Mouse (Mus musculus) midbrain, embryonic 15.5 days (tissue): ENCODE data around the gene Tpx2. TPM values are rescaled to one million over a fixed set of nuclear protein-coding genes. Genes with fewer than 3 reads are reported as not detected.

Source experiments
- ATAC-seq: fragments of 200-750 bp; cut with Nextera tagmentation; replicated peaks from 2 replicates; pipeline ENCODE4 v1.8.0; 2017; ENCODE audit warnings: moderate TSS enrichment
- H3K27ac ChIP-seq: fragments of 300-500 bp; sonication (generic); 2 replicates; pipeline ENCODE4 v1.5.1; 2015; ENCODE audit warnings: mild to moderate bottlenecking, inconsistent platforms
- H3K27me3 ChIP-seq: fragments of 300-500 bp; sonication (generic); replicated peaks from 2 replicates; pipeline ENCODE4 v1.6.1; 2015; ENCODE audit warnings: inconsistent platforms
- H3K36me3 ChIP-seq: fragments of 300-500 bp; sonication (generic); replicated peaks from 2 replicates; pipeline ENCODE4 v1.6.1; 2015; ENCODE audit warnings: inconsistent platforms
- H3K4me1 ChIP-seq: fragments of 300-500 bp; sonication (generic); 2 replicates; pipeline ENCODE4 v1.6.1; 2015; ENCODE audit warnings: inconsistent platforms
- H3K4me2 ChIP-seq: fragments of 300-500 bp; sonication (generic); 2 replicates; pipeline ENCODE4 v1.6.1; 2015; ENCODE audit warnings: inconsistent platforms, mild to moderate bottlenecking, moderate library complexity
- H3K4me3 ChIP-seq: fragments of 300-500 bp; sonication (generic); 2 replicates; pipeline ENCODE4 v1.5.1; 2015; ENCODE audit warnings: mild to moderate bottlenecking, inconsistent platforms
- H3K9ac ChIP-seq: fragments of 300-500 bp; sonication (generic); 2 replicates; pipeline ENCODE4 v1.6.1; 2015; ENCODE audit warnings: mild to moderate bottlenecking, inconsistent platforms
- H3K9me3 ChIP-seq: fragments of 300-500 bp; sonication (generic); 2 replicates; pipeline ENCODE4 v1.6.1; 2016; ENCODE audit warnings: inconsistent platforms
- WGBS: fragments of 180-500 bp; shearing (Covaris S2); methylation state at CpG from one replicate; pipeline ENCODE4 v1.1.7; 2015; ENCODE audit warnings: mixed read lengths; 5-methylcytosine and 5-hydroxymethylcytosine counted together
- polyA plus RNA-seq: library from polyadenylated mRNA; unstranded; fragments of >200 nt; fragmentation: Nextera tagmentation; extraction: Ambion mirVana; gene quantifications from 2 replicates; pipeline ENCODE4 v1.2.1, GENCODE M21; 2015

The Tpx2 gene
- 12.9 and 14.6 TPM in 2 replicates for polyA plus RNA-seq

DNA sequence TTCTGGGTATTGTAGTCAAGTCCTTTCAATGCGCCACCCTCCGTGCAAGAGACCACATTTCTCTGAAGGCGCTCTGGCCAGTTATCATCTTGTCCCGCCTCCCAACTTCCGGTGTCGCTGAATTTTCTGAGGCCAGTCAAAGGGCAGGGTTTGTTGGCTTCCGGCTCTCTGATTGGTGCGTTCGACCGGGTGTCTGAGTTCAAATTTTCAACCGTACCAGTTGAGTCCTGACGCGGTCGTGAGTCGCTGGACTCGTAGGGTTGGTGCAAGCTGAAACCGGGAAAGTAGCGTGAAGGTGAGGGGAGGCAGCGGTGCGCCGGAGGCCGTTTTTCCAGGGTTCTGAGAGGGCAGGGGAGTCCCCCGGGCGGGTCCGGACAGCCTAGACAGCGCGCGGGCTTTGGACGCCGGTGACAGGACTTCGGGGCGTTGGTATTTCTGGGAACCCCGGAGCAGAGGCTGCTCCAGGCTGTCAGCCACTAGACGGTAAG lies at the start of gene Tpx2:
Gene Tpx2, plus strand, starts transcription at position 150 of the 488 bp plus-strand sequence.
- under 1% methylated on average over 34 of the region's 34 CpGs for WGBS

GRCm38 (mm10) chr2:152799954-152800761 lies 47.6 kb upstream of the Tpx2 start:
- H3K4me1 ChIP-seq: peaks cover 12% of the 10 kb centered on the region
- no peak for ATAC-seq
- WGBS: 87% methylated on average over 7 of the region's 7 CpGs
- no peaks in the 10 kb centered on the region for H3K36me3 ChIP-seq
- no peak overlapping the region for H3K4me3 ChIP-seq
- no peak overlapping the region for H3K9ac ChIP-seq
- no peak overlapping the region for H3K4me2 ChIP-seq
- H3K27me3 ChIP-seq: no peaks in the 10 kb centered on the region
- H3K27ac ChIP-seq: no peak overlapping the region
- no peaks in the 10 kb centered on the region for H3K9me3 ChIP-seq

More for the DNA sequence above, at the start of gene Tpx2:
- no peak within 1 kb of the TSS; the same call in 1 of the 2 replicates for H3K27ac ChIP-seq
- peak; percentile 98 for ATAC-seq
- H3K4me2 ChIP-seq: peak within 1 kb of the TSS; percentile 79
- H3K9ac ChIP-seq: peak within 1 kb of the TSS; percentile 33
- no peaks in the 10 kb centered on the region for H3K27me3 ChIP-seq
- no peaks in the 10 kb centered on the region for H3K9me3 ChIP-seq
- no peaks in the 10 kb centered on the region for H3K36me3 ChIP-seq
- H3K4me1 ChIP-seq: peaks cover 7% of the 10 kb centered on the region
- peak within 1 kb of the TSS; percentile 66 for H3K4me3 ChIP-seq

DNA sequence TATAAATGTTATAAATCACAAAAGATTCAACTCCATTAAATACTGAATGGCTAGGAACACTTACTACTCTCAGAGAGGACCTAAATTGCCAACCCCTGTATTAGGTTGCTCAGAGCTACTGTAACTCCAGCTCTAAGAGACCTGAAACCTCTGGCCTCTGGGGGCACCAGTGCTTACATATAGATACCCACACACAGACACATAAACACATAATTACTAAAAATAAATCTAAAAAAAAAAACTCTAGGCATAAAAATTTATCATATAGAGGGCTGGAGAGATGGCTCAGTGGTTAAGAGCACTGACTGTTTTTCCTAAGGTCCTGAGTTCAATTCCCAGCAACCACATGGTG lies 47.0 kb upstream of the Tpx2 start:
- no peaks in the 10 kb centered on the region for H3K27me3 ChIP-seq
- H3K4me1 ChIP-seq: peaks cover 18% of the 10 kb centered on the region
- H3K36me3 ChIP-seq: no peaks in the 10 kb centered on the region
- H3K4me2 ChIP-seq: no peak overlapping the region
- H3K9ac ChIP-seq: no peak overlapping the region
- H3K9me3 ChIP-seq: no peaks in the 10 kb centered on the region
- no peak overlapping the region for H3K4me3 ChIP-seq
- no peak overlapping the region for H3K27ac ChIP-seq
- ATAC-seq: no peak

DNA sequence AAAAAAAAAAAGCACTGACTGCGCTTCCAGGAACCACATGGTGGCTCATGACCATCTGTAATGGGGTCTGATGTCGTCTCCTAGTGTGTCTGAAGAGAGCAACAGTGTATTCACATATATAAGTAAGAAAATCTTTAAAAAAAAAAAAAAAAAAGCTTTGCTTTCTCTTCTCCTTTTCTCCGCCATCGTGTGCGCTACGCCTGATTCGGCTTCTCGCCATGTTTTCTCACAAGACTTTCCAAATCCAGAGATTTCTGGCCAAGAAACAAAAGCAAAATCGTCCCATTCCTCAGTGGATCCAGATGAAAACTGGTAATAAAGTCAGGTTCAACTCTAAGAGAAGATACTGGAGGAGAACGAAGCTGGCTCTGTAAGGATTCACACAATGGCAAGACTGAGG lies 45.5 kb upstream of the Tpx2 start:
- ATAC-seq: no peak
- Histone ChIP-seq H3K27ac (no peak overlapping the region), H3K27me3 (no peaks in the 10 kb centered on the region), H3K36me3 (no peaks in the 10 kb centered on the region), H3K9me3 (no peaks in the 10 kb centered on the region), H3K4me3 (no peak overlapping the region), H3K4me1 (peaks cover 23% of the 10 kb centered on the region), H3K4me2 (no peak overlapping the region), H3K9ac (no peak overlapping the region)
- WGBS: 93% methylated on average over 10 of the region's 10 CpGs

DNA sequence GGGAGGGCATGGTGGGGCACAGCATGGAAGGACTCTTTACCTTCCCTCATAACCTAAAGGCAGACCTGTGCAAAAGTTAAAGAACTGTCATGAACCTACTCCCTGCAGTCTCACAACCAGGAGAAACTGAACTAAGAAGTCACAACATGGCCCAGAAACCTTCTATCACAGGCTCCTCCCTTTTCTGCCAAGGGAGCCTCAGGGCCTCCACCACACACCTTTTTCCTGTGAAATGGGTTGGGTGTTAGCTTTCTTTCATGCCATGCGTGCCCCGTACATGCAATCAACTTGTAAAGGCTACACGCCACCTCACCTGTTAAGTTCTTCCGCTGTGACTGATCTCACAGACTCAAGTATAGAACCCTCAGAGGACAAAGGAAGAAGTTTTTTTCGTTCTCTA lies 44.7 kb upstream of the Tpx2 start:
- 87% methylated on average over 5 of the region's 5 CpGs for WGBS
- ATAC-seq: no peak
- Histone ChIP-seq H3K4me3 (no peak overlapping the region), H3K4me1 (peaks cover 23% of the 10 kb centered on the region), H3K27me3 (no peaks in the 10 kb centered on the region), H3K9me3 (no peaks in the 10 kb centered on the region), H3K4me2 (no peak overlapping the region), H3K36me3 (no peaks in the 10 kb centered on the region), H3K9ac (no peak overlapping the region), H3K27ac (no peak overlapping the region)

DNA sequence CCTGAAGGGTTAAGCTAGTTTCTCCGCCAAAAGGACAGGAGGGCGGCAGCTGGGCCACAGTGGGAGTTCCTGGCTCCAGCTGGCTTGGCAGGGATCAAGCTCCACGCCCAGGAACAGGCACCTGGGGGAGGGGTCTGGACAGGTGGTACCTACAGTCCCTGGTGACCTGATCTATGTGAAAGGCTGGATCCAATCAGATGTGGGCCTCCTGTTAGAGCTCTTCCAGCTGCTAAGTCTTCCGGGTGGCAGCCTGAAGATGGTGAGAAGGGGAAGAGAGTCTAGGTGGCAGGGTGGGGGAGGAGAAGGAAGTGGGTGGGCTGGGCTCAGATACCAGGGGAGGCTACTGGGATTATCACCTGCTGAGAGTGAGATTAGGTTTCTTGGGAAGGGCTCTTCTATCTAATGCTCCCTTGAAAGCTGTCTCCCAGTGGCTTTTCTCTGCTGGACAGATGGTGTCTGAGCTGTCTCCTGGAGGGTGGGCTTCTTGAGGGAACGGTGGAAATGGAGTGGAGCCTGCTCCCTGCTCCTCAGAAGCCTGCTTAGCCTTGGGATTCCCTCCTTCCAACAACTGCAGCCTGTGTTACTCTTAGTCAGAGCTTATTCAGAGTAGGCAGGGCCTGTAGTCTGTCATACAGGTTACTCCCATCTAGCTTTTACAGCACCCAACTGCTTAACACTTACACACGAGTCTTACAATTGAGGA lies 43.2 kb upstream of the Tpx2 start:
- Histone ChIP-seq H3K9me3 (no peaks in the 10 kb centered on the region), H3K27ac (no peak overlapping the region), H3K36me3 (no peaks in the 10 kb centered on the region), H3K9ac (no peak overlapping the region), H3K27me3 (no peaks in the 10 kb centered on the region), H3K4me3 (no peak overlapping the region), H3K4me2 (no peak overlapping the region), H3K4me1 (peaks cover 23% of the 10 kb centered on the region)
- WGBS: 3% methylated on average over 6 of the region's 6 CpGs
- ATAC-seq: 0 out of 2 replicates have a peak, but pooled peaks have one; percentile 33

- no peak overlapping the region for H3K9ac ChIP-seq
- H3K36me3 ChIP-seq: no peaks in the 10 kb centered on the region
- ATAC-seq: no peak
- H3K4me1 ChIP-seq: peaks cover 23% of the 10 kb centered on the region
- no peaks in the 10 kb centered on the region for H3K27me3 ChIP-seq
- 0 out of 2 replicates have a peak overlapping the region, but pooled peaks have one; percentile 25 for H3K27ac ChIP-seq
- WGBS: 41% methylated on average over 5 of the region's 5 CpGs
- no peak overlapping the region for H3K4me3 ChIP-seq
- no peak overlapping the region for H3K4me2 ChIP-seq
- no peaks in the 10 kb centered on the region for H3K9me3 ChIP-seq
These were observed 42.7 kb upstream of the Tpx2 start for GRCm38 (mm10) chr2:152805111-152805490.

DNA sequence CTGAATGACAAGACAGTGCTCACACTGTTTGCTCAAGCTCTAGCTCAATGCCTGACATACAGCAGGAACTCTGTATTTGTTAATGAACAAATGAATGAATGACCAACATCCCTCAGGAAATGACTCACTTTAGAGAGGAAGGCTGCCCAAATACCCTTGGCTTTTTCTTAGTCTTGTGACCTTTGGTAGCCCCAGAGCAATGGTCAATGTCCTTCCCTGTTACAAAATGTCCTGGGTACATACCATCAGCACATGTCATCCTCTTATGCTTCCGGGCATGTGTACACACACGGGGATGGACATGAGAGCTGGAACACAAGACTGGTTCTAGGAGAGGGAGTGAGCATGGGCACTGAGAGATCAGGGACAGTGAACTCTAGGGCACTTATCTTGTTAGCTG lies 41.7 kb upstream of the Tpx2 start:
- Histone ChIP-seq H3K9me3 (no peaks in the 10 kb centered on the region), H3K27me3 (no peaks in the 10 kb centered on the region), H3K4me3 (no peak overlapping the region), H3K9ac (no peak overlapping the region), H3K4me1 (peaks cover 23% of the 10 kb centered on the region), H3K4me2 (no peak overlapping the region), H3K27ac (no peak overlapping the region), H3K36me3 (no peaks in the 10 kb centered on the region)
- WGBS: 85% methylated on average over 2 of the region's 2 CpGs
- no peak for ATAC-seq

DNA sequence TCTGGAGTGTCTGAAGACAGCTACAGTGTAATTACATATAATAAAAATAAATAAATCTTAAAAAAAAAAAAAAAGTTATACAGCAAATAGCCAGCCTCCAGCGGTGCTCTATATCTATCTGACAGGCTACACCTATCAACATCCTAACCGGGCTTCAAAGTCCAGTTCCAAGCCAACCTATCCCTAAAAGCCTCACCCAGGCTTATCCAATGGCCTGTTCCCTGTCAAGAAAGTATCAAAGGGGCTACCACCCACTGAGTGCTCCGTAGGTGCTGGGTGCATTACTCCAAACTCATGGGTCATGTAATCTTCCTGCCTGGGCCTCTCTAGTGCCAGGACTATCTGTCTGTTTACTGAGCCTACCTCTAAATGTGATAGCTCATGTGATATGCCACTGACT lies 39.6 kb upstream of the Tpx2 start:
- Histone ChIP-seq H3K4me2 (no peak overlapping the region), H3K4me3 (no peak overlapping the region), H3K36me3 (no peaks in the 10 kb centered on the region), H3K27me3 (no peaks in the 10 kb centered on the region), H3K4me1 (peaks cover 28% of the 10 kb centered on the region), H3K9ac (no peak overlapping the region), H3K9me3 (no peaks in the 10 kb centered on the region), H3K27ac (no peak overlapping the region)
- no peak for ATAC-seq
- 85% methylated on average over 3 of the region's 3 CpGs for WGBS

DNA sequence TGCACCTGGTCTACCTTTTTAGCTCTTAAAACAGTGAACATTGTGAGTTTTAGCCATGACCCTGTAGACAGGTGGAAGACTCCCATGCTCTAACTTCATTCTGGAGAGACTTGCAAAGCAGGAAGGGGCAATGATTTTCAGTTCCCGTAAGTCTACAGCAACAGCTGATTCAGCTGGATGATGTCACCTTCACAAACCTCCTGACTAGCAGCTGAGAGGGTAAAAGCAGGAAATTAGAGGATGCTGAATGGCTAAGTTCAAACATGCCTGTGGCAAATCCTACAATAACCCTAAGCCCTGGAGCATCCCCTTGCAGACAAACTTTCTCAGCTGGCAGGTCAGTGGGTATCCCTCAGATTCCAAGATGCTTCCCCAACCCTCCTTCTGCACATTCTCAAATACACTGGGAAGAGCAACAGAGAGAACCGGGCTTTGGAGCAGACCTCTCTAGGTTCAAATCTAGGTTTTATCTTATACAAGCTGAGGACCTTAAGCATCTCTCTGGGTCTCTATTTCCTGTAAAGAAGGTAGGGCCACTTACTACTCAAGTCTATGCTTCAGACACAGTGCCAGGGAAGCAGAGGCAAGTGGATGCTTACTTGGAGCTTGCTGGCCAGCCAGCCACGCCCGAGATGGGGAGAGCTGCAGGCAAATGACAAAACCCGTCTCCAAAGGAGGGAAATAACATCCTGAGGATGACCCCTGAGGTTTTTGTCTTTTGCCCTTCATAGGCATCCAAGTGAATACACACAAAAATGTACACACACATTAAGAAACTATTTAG lies 37.4 kb upstream of the Tpx2 start:
- Histone ChIP-seq H3K4me3 (no peak overlapping the region), H3K27ac (no peak overlapping the region), H3K4me2 (no peak overlapping the region), H3K4me1 (peaks cover 14% of the 10 kb centered on the region), H3K9ac (no peak overlapping the region), H3K9me3 (no peaks in the 10 kb centered on the region), H3K36me3 (no peaks in the 10 kb centered on the region), H3K27me3 (no peaks in the 10 kb centered on the region)
- 93% methylated on average over 5 of the region's 5 CpGs for WGBS
- no peak for ATAC-seq

DNA sequence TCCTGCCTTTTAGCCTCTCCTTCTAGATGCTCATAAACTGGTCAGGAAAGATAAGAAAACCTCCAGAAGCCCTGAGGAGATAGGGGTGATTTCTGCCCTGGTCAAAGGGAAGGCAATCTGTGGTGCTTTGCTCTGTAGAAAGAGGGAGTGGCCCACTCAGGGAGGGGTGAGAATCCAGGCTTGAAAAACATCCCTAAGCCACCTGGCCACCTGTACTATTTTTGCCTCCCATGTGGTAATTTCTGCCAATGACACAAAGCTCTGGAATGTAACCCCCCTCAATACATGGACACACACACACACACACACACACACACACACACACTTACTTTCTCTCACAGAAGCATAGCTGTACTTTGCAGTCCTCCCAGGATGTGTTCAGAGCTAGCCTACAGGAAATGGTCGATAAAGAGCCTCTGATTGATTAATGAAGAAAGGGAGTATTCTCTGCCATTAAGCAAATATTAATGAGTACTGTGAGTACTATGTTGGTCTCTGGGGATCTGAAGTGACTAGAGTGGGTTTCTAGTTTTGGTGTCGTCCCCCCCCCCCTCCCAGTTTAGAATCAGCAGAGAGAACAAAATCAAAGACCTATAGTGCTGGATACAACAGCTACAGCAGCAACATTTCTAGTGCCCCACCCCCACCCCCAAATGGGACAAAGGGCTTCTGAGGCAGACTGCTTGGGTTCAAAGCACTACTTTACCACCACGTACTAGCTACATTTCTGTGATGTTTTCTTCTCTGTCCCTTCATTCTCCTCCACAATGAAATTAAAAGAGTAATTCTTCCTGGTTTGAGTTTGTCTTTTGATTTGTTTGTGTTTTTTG lies 36.2 kb upstream of the Tpx2 start:
- Histone ChIP-seq H3K4me3 (no peak overlapping the region), H3K4me1 (peaks cover 5% of the 10 kb centered on the region; the same call in 1 of the 2 replicates), H3K9me3 (no peaks in the 10 kb centered on the region), H3K9ac (no peak overlapping the region), H3K27me3 (no peaks in the 10 kb centered on the region), H3K27ac (no peak overlapping the region), H3K36me3 (no peaks in the 10 kb centered on the region), H3K4me2 (no peak overlapping the region)
- no peak for ATAC-seq
- WGBS: 52% methylated on average over 3 of the region's 3 CpGs
